Mouse (Mus musculus) megakaryocyte, embryonic 14.5 days (primary cell): Measurements from ENCODE around the gene Olfr485.
"Not testable (repeated sequence)": the region's sequence is repeated elsewhere in the genome, so short reads cannot be mapped to it uniquely, and the experiment has no call there.

Source experiments
- FLI1 ChIP-seq: IDR thresholded peaks from 2 replicates; pipeline ENCODE4 v1.6.1; 2012; ENCODE audit warnings: low read length, inconsistent platforms, mixed read lengths
- GATA1 ChIP-seq: IDR thresholded peaks from 3 replicates; pipeline ENCODE4 v1.6.1; 2012; ENCODE audit warnings: mixed read lengths, low read length, inconsistent platforms, borderline replicate concordance

GRCm38 (mm10) chr7:108191196-108191595 lies 31.5 kb upstream of the Olfr485 start:
- not testable (repeated sequence) for TF ChIP-seq GATA1, FLI1
